Mouse (Mus musculus) layer of hippocampus, adult 2 months (tissue): ENCODE measurements around the gene Plcg2. TPM values are rescaled to one million over a fixed set of nuclear protein-coding genes. Genes with fewer than 3 reads are reported as not detected.

Experiments used
- DNase-seq, 2 experiments: peaks; one replicate each; pipeline ENCODE4 v3.0.0; 2022; ENCODE audit warnings: low spot score in 2 of 2
- H3K27ac ChIP-seq: fragments of 200-600 bp; 2 replicates; pipeline ENCODE4 v1.8.1; 2022
- H3K4me3 ChIP-seq: fragments of 200-600 bp; 2 replicates; pipeline ENCODE4 v1.8.1; 2022; ENCODE audit warnings: mild to moderate bottlenecking
- CTCF ChIP-seq: fragments of 200-600 bp; conservative IDR thresholded peaks from 2 replicates; pipeline ENCODE4 v1.8.1; 2022; ENCODE audit warnings: antibody characterized with exemption, mild to moderate bottlenecking, moderate library complexity
- long read RNA-seq, 2 experiments: library from polyadenylated mRNA; stranded (forward); transcript quantifications; one replicate each; pipeline ENCODE4 v2.0.0; 2021; ENCODE audit warnings: borderline mapping rate in 2 of 2
- total RNA-seq, 2 experiments: library from RNA; stranded (reverse); gene quantifications; 2 replicates each; pipeline ENCODE4 v1.2.3; 2021

Gene Plcg2
- 1 to 10 TPM; 3.3 to 4.1 TPM for total RNA-seq
- long read RNA-seq, experiment 1, full-length matches to known transcripts, result 1 of 3 reads
- long read RNA-seq, experiment 1, partial matches to known transcripts, result 1 of 3 reads
- long read RNA-seq, experiment 1, other reads (novel, unspliced or antisense), result 1 of 3 reads
- long read RNA-seq, experiment 2, full-length matches to known transcripts, result 2 of 6 reads
- long read RNA-seq, experiment 2, partial matches to known transcripts, result 2 of 6 reads
- long read RNA-seq, experiment 2, other reads (novel, unspliced or antisense), result 2 of 6 reads

DNA sequence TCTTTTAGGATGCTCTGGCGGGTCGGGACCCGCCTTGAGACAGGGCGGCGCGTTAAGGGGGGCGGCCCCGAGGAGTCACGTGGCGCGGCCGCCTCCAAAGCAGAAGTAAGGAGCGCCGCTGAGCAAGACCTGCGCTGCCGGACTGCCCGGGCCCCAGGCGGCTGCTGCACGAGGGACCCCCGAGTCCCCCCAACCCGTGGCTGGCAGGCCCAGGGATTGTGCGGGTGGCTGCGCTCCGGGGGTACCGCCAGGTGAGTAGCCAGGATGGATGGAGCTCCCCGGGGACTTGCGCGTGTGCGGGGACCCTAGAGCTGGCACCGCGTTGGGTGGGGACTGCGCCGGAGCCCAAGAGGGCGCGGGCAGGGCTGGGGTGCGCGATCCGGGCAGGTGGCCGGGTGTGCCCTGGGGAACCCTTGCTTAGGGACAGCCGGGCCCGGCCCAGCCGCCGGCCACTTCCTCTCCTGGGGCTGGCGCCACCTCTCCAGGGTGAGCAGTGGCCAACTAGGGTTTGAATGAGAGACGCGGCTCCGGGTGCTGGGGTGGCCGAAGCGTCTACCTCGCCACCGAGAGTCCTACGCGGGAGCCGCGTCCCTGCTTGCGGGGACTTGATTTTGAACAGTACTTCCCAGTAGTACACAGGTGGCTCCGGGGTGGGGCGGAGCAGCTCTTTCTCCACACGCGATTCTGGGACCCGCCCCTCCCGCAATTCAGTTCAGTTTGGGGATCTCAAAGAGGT, at the start of gene Plcg2:
Gene Plcg2 (plus strand): TSS at position 113 of the 736 bp plus-strand sequence.
- TF ChIP-seq CTCF, result no peak
- Histone ChIP-seq H3K4me3 (peak within 1 kb of the TSS; percentile 74), H3K27ac (peak within 1 kb of the TSS; percentile 71; the same call in 1 of the 2 replicates)
- peak in 1 of 2 experiments; percentile 19 for DNase-seq

DNA sequence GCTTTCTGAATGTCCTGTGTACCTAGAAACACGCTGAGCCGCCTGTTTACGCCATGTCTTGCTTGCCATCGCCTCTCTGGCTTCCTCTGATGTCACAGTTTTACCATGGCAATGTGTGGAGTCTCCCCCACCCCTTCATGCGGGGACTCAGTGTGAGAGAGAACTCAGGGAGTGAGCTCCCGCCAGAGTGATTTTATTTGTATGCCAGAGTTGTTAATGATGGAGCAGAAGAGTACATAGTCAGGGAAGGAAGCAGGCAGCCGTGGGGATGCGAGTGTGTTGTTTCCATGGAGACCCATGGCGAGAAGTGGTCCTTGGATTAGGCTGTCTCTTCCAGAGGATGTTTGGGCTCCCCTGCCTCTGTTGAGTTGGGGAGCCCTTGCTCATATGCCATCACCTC, 47.0 kb upstream of the Plcg2 start:
- peak overlapping the region; percentile 78 for H3K27ac ChIP-seq
- no peak overlapping the region for H3K4me3 ChIP-seq
- DNase-seq, result peak; percentile 42 to 81
- no peak for TF ChIP-seq CTCF

DNA sequence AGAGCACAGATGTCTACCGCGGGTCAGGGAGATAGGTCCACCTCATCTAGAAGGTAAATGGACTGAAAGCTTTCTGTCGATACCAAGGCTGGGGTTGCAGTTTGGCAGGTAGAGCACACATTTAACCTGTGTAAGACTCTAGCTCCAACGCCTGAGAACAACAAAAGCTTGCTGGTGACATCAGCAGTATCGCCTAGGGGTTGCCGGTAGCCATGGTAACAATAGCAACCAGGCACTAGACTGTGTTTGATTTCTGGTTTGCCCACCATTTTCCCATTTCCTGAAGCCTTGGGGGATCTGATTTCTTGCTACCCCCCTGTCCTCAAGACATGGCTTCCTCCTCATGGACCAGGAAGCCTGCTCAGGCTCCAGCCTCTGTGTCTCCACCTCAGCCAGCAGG, 44.1 kb upstream of the Plcg2 start:
- DNase-seq, result no peak
- no peak for TF ChIP-seq CTCF
- Histone ChIP-seq H3K4me3 (no peak overlapping the region), H3K27ac (peak overlapping the region; percentile 40; the same call in 1 of the 2 replicates)

DNA sequence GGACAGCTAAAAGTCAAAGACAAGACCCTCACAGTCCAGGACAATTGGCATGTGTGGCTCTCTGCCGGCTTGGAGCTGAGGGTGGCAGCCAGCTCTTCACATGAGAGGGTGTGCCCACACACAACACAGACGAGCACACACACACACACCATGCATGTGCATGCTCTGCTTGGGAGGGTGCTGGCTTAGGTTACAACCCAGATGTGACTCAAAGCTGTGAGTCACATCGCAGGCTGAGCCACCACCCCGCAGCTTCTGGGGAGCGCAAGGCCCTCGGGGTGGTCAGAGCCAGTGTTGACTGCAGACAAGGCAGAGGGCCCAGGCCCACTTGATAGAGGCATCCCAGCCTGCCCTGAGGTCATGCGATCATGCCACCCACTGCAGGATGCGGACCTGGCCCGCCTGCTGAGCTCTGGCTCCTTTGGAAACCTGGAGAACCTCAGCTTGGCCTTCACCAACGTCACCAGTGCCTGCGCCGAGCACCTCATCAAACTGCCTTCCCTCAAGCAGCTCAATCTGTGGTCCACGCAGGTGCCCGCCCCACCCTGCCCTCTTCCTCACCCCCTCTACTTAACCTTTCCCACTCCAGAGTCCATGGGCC, 43.5 kb upstream of the Plcg2 start:
- Histone ChIP-seq H3K27ac (peak overlapping the region; percentile 40; the same call in 1 of the 2 replicates), H3K4me3 (no peak overlapping the region)
- no peak for DNase-seq
- no peak for TF ChIP-seq CTCF

DNA sequence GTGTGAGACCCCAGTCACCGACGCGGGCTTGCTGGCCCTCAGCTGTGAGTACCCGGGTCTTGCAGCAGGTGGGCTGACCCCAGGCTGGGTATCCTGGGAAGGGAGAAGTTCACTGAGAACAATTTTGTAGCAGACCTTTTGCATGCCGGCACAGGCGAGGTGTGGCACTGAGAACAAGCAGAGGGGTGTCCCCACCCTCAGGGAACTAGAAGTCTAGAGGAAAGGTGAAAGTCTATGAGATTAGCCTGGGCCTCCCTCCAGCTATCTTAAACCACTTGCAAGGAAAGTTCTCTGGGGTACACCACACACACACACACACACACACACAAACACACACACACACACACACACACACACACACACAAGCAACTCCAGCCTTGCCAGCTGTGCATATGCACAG, 42.4 kb upstream of the Plcg2 start:
- no peak overlapping the region for H3K4me3 ChIP-seq
- TF ChIP-seq CTCF, result no peak
- no peak for DNase-seq
- no peak overlapping the region for H3K27ac ChIP-seq

DNA sequence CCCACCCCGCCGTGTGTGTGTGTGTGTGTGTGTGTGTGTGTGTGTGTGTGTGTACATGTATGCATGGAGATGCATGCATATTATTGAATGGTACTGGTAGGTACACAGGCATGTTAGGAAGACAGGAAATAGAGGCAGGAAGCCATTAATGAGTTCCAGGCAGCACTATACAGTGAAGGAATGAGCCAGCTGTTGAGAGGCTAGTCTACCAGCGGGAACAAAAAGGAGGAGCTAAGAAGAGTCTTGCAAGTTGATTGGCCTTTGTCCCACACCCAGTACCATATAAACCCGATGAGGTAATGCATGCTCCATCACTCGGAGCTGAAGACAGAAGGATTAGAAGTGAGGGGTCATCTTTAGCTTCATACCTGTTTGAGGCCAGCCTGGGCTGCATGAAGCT, 39.7 kb upstream of the Plcg2 start:
- no peak for TF ChIP-seq CTCF
- no peak overlapping the region for H3K4me3 ChIP-seq
- no peak overlapping the region for H3K27ac ChIP-seq
- no peak for DNase-seq

DNA sequence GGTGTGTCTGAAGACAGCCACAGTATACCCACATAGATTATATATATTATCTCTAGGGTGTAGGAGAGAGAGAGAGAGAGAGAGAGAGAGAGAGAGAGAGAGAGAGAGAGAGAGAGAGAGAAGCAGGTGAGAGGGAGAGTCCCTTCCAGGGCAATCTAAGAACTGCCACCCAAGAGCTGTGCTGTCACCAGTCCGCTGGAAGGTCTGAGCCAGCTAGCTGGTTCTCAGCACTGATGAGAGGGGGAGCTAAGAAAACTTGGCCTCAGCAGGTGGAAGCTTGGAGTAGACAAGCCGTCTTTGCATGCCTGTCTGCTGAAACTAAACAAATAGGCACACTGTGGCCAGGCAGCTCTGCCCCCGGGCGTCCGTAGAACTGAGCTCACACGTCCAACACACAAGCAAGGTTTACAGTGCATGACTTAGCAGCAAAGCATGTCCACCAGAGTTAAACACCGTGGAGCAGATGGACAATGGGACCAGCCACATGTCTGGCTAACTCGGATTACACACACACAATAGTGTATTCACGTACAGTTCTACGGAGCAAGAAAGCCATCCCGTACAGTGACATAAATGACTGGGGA, 35.3 kb upstream of the Plcg2 start:
- no peak overlapping the region for H3K27ac ChIP-seq
- TF ChIP-seq CTCF, result no peak
- no peak overlapping the region for H3K4me3 ChIP-seq
- DNase-seq, result no peak

DNA sequence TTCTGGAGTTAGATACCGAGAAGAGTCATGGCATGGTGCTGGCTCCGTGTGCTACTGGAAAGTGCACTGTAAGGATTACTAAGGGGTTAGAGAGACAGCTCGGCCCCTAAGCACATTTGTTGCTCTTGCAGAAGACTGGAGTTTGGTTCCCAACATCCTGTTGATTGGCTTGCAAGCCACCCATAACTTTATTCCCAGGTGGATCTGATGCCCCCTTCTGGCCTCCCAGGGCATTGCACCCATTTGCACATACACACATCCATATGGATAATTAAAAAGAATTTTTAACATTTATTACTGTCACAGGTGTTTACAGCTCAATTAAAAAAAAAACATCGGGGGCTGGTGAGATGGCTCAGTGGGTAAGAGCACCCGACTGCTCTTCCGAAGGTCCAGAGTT, 33.6 kb upstream of the Plcg2 start:
- H3K27ac ChIP-seq, result no peak overlapping the region
- no peak overlapping the region for H3K4me3 ChIP-seq
- DNase-seq, result no peak
- TF ChIP-seq CTCF, result peak; percentile 73

DNA sequence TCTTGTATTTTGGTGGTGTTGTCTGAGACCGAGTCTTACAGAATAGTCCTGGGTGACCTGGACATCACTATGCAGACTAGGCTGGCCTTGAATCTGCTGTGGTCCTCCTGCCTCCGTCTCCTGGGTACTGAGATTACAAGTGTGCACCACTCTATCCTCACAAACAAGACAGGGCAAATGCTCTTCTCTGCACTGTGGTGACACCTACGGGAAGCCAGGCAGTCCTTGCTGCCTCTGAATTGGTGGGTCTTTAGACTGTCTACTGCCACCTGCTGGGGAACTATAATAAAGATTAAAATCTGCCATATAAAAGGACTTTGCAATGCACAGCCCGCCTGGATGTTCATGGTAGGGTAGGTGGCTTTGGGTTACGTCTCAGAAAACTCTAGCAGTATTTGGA, 32.8 kb upstream of the Plcg2 start:
- H3K4me3 ChIP-seq, result no peak overlapping the region
- no peak overlapping the region for H3K27ac ChIP-seq
- peak; percentile 84 for TF ChIP-seq CTCF
- peak; percentile 79 to 81 for DNase-seq

DNA sequence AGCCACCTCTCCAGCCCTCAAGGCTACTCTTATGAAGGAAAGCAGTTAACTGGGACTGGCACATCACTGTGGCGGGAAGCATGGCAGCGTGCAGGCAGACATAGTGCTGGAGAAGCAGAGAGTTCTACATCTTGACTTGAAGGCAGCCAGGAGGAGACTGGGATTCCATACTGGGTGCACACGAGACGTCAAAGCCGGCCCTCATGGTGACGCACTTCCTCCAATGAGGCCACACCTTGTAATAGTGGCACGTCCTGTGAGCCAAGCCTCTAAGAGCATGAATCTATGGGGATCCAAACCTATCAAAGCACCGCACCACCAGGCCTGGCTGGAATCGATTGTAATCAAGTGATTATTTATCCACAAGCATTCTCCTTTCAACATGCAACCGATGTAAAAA, 30.6 kb upstream of the Plcg2 start:
- DNase-seq, result no peak
- Histone ChIP-seq H3K4me3 (no peak overlapping the region), H3K27ac (no peak overlapping the region)
- no peak for TF ChIP-seq CTCF

DNA sequence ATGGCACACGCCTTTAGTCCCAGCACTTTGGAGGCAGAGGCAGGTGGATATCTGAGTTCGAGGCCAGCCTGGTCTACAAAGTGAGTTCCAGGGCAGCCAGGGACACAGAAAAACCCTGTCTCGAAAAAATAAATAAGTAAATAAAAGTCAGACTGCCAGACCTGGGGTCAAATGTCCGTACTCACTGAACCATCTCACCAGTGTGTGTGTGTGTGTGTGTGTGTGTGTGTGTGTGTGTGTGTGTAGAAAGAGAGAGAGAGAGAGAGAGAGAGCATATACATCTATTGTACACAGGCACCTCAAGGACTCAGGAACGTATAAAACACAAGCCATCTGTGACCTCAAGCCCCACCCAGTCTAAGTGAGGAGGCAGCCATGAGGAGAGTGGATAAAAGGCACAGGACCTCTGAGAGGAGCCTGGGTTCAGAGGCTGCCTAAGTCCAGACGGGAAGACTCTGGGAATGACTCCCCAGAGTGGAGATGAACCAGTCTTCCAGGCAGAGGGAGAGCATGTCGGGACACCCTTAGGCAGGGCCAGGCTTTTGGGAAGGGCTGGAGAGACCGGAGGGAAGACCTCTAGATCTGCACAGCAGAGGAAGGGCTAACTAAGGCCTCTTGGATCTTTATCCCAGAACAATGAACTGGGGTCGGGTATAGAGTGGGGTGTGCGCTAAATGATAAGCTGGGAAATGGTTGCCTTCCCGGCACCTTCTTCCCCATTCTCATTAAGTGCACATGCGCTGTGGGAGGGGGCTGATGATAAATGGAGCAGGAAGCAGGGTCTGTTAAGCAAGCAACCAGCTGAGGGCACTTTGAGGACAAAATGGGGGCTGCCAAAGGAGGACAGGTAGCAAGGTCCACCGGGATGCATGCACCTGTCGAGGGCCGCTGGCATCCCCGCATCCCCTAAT, 28.4 kb upstream of the Plcg2 start:
- H3K4me3 ChIP-seq, result peak overlapping the region; percentile 33; the same call in 1 of the 2 replicates
- TF ChIP-seq CTCF, result no peak

DNA sequence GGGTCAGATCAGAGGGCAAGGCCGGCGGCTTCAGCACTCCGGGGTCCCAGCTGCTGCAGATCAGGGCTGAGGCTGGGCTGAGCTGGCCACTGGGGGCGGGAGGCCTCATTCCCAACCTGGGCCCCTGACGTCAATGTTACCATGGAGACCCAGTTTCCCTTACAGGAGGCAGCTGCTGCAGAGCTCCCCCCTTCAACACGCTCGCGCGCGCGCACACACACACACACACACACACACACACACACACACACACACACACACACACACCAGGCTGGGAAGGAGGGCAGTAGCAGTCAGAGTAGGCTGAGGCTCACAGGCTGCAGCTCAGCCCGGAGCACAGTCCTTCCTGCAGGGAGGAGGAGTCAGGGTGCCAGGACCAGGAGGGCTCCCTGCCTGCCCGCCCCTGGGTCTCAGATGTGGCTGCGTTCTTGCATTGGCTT, 27.7 kb upstream of the Plcg2 start:
- peak; percentile 20; the same call in 1 of the 2 replicates for TF ChIP-seq CTCF
- DNase-seq, result peak; percentile 89 to 90
- H3K4me3 ChIP-seq, result peak overlapping the region; percentile 33; the same call in 1 of the 2 replicates
- H3K27ac ChIP-seq, result peak overlapping the region; percentile 93

More for the DNA sequence above, 28.4 kb upstream of the Plcg2 start:
- H3K27ac ChIP-seq, result peak overlapping the region; percentile 93
- no peak for DNase-seq
